Mouse (Mus musculus) gastrocnemius, postnatal 14 days (tissue): Measurements from ENCODE around the gene Aldoart1. TPM values are rescaled to one million over a fixed set of nuclear protein-coding genes. Genes with fewer than 3 reads are reported as not detected.

ENCODE experiments used
- DNase-seq: peaks from one replicate; pipeline ENCODE4 v3.0.0; 2021; ENCODE audit warnings: mixed read lengths
- intact Hi-C: fragments of 180-260 bp; cut with DNase I; formaldehyde crosslinking; loops from one replicate; pipeline ENCODE4 v1.15.1; 2025; ENCODE audit warnings: low total_unique reads
- long read RNA-seq, 2 experiments: library from polyadenylated mRNA; stranded (forward); transcript quantifications; one replicate each; pipeline ENCODE4 v2.0.0; 2021
- total RNA-seq, 2 experiments: library from RNA; stranded (reverse); gene quantifications; 2 replicates each; pipeline ENCODE4 v1.2.3; 2021

Gene Aldoart1
- total RNA-seq = under 1 TPM; 0.13 to 0.23 TPM
- long read RNA-seq, experiment 1 = 0 reads
- long read RNA-seq, experiment 2 = 0 reads

- no peak for DNase-seq
- intact Hi-C loops = no loop called here
These were observed at the start of gene Aldoart1 for GRCm38 (mm10) chr4:72852534-72852933. Aldoart1 (minus strand) TSS chr4:72852634.

GRCm38 (mm10) chr4:72901566-72901965, 49.1 kb upstream of the Aldoart1 start:
- DNase-seq = no peak
- intact Hi-C loops = no loop called here

GRCm38 (mm10) chr4:72865371-72866075, 13.1 kb upstream of the Aldoart1 start:
- intact Hi-C loops = no loop called here

GRCm38 (mm10) chr4:72844276-72844675, 8.2 kb downstream of the Aldoart1 start:
- no peak for DNase-seq
- intact Hi-C loops = no loop called here

More at GRCm38 (mm10) chr4:72865371-72866075, 13.1 kb upstream of the Aldoart1 start:
- DNase-seq = no peak

GRCm38 (mm10) chr4:72843025-72843424, 9.4 kb downstream of the Aldoart1 start:
- DNase-seq = no peak
- intact Hi-C loops = no loop called here

GRCm38 (mm10) chr4:72836430-72836829, 16.0 kb downstream of the Aldoart1 start:
- intact Hi-C loops = no loop called here
- no peak for DNase-seq

- no peak for DNase-seq
- intact Hi-C loops = no loop called here
These were observed 17.0 kb downstream of the Aldoart1 start for GRCm38 (mm10) chr4:72835400-72835799.

- DNase-seq = no peak
- intact Hi-C loops = no loop called here
These were observed 51.6 kb downstream of the Aldoart1 start for GRCm38 (mm10) chr4:72800816-72801215.
